ENCODE assay signal across 7 mouse cellular contexts in genomic region chr2:158204114-158204513, GRCm38 (mm10). TPM values are rescaled to one million over a fixed set of nuclear protein-coding genes. Genes with fewer than 3 reads are reported as not detected.
A peak's percentile ranks its signal among the peaks of the same experiment; 100 is the strongest.
DNase-seq lines count a peak whose midpoint lies in the region; ATAC-seq and TF ChIP-seq lines count a peak whose summit lies in the region.

No protein-coding gene starts in this region.

- intact Hi-C loops in left cerebral cortex, postnatal 14 days (cut with DNase I): loop anchor here (2.0 to 5.0 kb wide), 3 partner anchors 97 to 599 kb away; no protein-coding TSS in a partner anchor

- H3K9me3 ChIP-seq in forebrain, embryonic 14.5 days (replicated peaks; ENCODE audit: control insufficient read depth, low read length): no peaks in the 10 kb centered on the region
- no peaks in the 10 kb centered on the region for H3K9me3 ChIP-seq in hindbrain, embryonic 15.5 days
- H3K9me3 ChIP-seq in midbrain, embryonic 13.5 days: no peaks in the 10 kb centered on the region

- H3K4me3 ChIP-seq in forebrain, embryonic 14.5 days (ENCODE audit: low read depth, low read length): no peak overlapping the region
- H3K4me3 ChIP-seq in hindbrain, embryonic 15.5 days: no peak overlapping the region
- H3K4me3 ChIP-seq in midbrain, embryonic 13.5 days (replicated peaks): no peak overlapping the region
- H3K4me3 ChIP-seq in spleen, adult 2 months (ENCODE audit: extremely low read depth, insufficient read depth, insufficient read length): no peak overlapping the region

- peak; percentile 60 for DNase-seq in R1 (ENCODE audit: low read depth, low spot score)
- peak; percentile 79 for DNase-seq in forebrain, embryonic 14.5 days (ENCODE audit: low spot score)
- peak; percentile 62 to 83 for DNase-seq in left cerebral cortex, postnatal 14 days (ENCODE audit: low spot score in 2 of 2)
- peak in 1 of 2 experiments; percentile 76 for DNase-seq in spleen, adult 2 months (ENCODE audit: low read depth in 1 of 2, low spot score in 2 of 2)

- peak; percentile 53; the same call in 1 of the 2 replicates for ATAC-seq in cerebellum, adult (ENCODE audit: insufficient number of reproducible peaks, low FRiP score, low TSS enrichment)
- peak; percentile 69 for ATAC-seq in forebrain, embryonic 14.5 days
- ATAC-seq in hindbrain, embryonic 15.5 days (ENCODE audit: low FRiP score, low read depth): peak; percentile 66; the same call in 1 of the 2 replicates
- ATAC-seq in midbrain, embryonic 13.5 days: peak; percentile 65; the same call in 1 of the 2 replicates

- no peaks in the 10 kb centered on the region for H3K4me1 ChIP-seq in forebrain, embryonic 14.5 days (ENCODE audit: control insufficient read depth, insufficient read depth, low read length)
- H3K4me1 ChIP-seq in hindbrain, embryonic 15.5 days (replicated peaks): peaks cover 11% of the 10 kb centered on the region; the same call in 1 of the 2 replicates
- H3K4me1 ChIP-seq in midbrain, embryonic 13.5 days (replicated peaks): peaks cover 14% of the 10 kb centered on the region
- H3K4me1 ChIP-seq in spleen, adult 2 months (ENCODE audit: control insufficient read depth, insufficient read depth, insufficient read length): no peaks in the 10 kb centered on the region

- TF ChIP-seq POLR2A in spleen, adult 2 months (IDR thresholded peaks at IDR 0.05; ENCODE audit: low read depth, low read length): no peak

- no peak overlapping the region for H3K9ac ChIP-seq in forebrain, embryonic 14.5 days (ENCODE audit: low read length)
- H3K9ac ChIP-seq in hindbrain, embryonic 15.5 days: no peak overlapping the region
- no peak overlapping the region for H3K9ac ChIP-seq in midbrain, embryonic 13.5 days (replicated peaks)

- no peak overlapping the region for H3K4me2 ChIP-seq in forebrain, embryonic 14.5 days (ENCODE audit: low read length)
- H3K4me2 ChIP-seq in hindbrain, embryonic 15.5 days: no peak overlapping the region
- H3K4me2 ChIP-seq in midbrain, embryonic 13.5 days (replicated peaks): no peak overlapping the region

- peak; percentile 98 for TF ChIP-seq CTCF in spleen, adult 2 months (IDR thresholded peaks at IDR 0.05; ENCODE audit: extremely low read depth, insufficient read depth, insufficient read length, insufficient replicate concordance)

- 7% methylated on average over 7 of the region's 7 CpGs for WGBS in forebrain, embryonic 14.5 days
- WGBS in hindbrain, embryonic 15.5 days: 8% methylated on average over 7 of the region's 7 CpGs
- 5% methylated on average over 7 of the region's 7 CpGs for WGBS in midbrain, embryonic 13.5 days
- 14% methylated on average over 7 of the region's 7 CpGs for WGBS in spleen, adult 2 months

- H3K36me3 ChIP-seq in forebrain, embryonic 14.5 days (ENCODE audit: control insufficient read depth, insufficient read depth, low read length): no peaks in the 10 kb centered on the region
- no peaks in the 10 kb centered on the region for H3K36me3 ChIP-seq in hindbrain, embryonic 15.5 days
- no peaks in the 10 kb centered on the region for H3K36me3 ChIP-seq in midbrain, embryonic 13.5 days
- no peaks in the 10 kb centered on the region for H3K36me3 ChIP-seq in spleen, adult 2 months (ENCODE audit: control insufficient read depth, insufficient read depth, low read length)

- no peaks in the 10 kb centered on the region for H3K27me3 ChIP-seq in forebrain, embryonic 14.5 days (replicated peaks; ENCODE audit: control insufficient read depth, insufficient read depth, low read length)
- no peaks in the 10 kb centered on the region for H3K27me3 ChIP-seq in hindbrain, embryonic 15.5 days
- H3K27me3 ChIP-seq in midbrain, embryonic 13.5 days: 0 out of 2 replicates have a peak, but pooled peaks cover 2% of the 10 kb centered on the region
- no peaks in the 10 kb centered on the region; the same call in 1 of the 2 replicates for H3K27me3 ChIP-seq in spleen, adult 2 months (ENCODE audit: control insufficient read depth, insufficient read depth, low read length)

- H3K27ac ChIP-seq in forebrain, embryonic 14.5 days (ENCODE audit: low read depth, low read length): no peak overlapping the region
- no peak overlapping the region for H3K27ac ChIP-seq in hindbrain, embryonic 15.5 days (replicated peaks)
- H3K27ac ChIP-seq in midbrain, embryonic 13.5 days: no peak overlapping the region
- no peak overlapping the region for H3K27ac ChIP-seq in spleen, adult 2 months (ENCODE audit: insufficient read depth, low read length)

RNA-seq across cellular contexts. Expression of gene D630003M21Rik, which starts 24.9 kb away (rescaled TPM):
- 1.5 and 2.2 TPM in 2 replicates for polyA plus RNA-seq in forebrain, embryonic 14.5 days (2014; fragmentation: Nextera tagmentation; extraction: Ambion mirVana)
- polyA plus RNA-seq in hindbrain, embryonic 15.5 days (2015; fragmentation: Nextera tagmentation; extraction: Ambion mirVana): 1.8 and 2.4 TPM in 2 replicates
- total RNA-seq in left cerebral cortex, postnatal 14 days (2021): 1 to 10 TPM; 3.8 to 4.8 TPM
- 1.6 and 2.4 TPM in 2 replicates for polyA plus RNA-seq in midbrain, embryonic 13.5 days (2015; fragmentation: Nextera tagmentation; extraction: Ambion mirVana)
- polyA plus RNA-seq in spleen, adult 2 months (2012; rRNA removed): 0.58 and 0.62 TPM in 2 replicates

RNA-seq across cellular contexts. Expression of gene Bpi, which starts 53.8 kb away (rescaled TPM):
- polyA plus RNA-seq in forebrain, embryonic 14.5 days (2014; fragmentation: Nextera tagmentation; extraction: Ambion mirVana): not detected in 2 replicates
- polyA plus RNA-seq in hindbrain, embryonic 15.5 days (2015; fragmentation: Nextera tagmentation; extraction: Ambion mirVana): not detected in 2 replicates
- total RNA-seq in left cerebral cortex, postnatal 14 days (2021): not detected
- not detected in 2 replicates for polyA plus RNA-seq in midbrain, embryonic 13.5 days (2015; fragmentation: Nextera tagmentation; extraction: Ambion mirVana)
- polyA plus RNA-seq in spleen, adult 2 months (2012; rRNA removed): 0.07 TPM in 1 of 2 replicates, not detected in the other

RNA-seq across cellular contexts. Expression of gene Tgm2, which starts 57.9 kb away (rescaled TPM):
- polyA plus RNA-seq in forebrain, embryonic 14.5 days (2014; fragmentation: Nextera tagmentation; extraction: Ambion mirVana): 5.0 and 7.0 TPM in 2 replicates
- 8.6 and 10.8 TPM in 2 replicates for polyA plus RNA-seq in hindbrain, embryonic 15.5 days (2015; fragmentation: Nextera tagmentation; extraction: Ambion mirVana)
- total RNA-seq in left cerebral cortex, postnatal 14 days (2021): 1 to 10 TPM; 7.1 to 8.3 TPM
- polyA plus RNA-seq in midbrain, embryonic 13.5 days (2015; fragmentation: Nextera tagmentation; extraction: Ambion mirVana): 9.1 and 12.3 TPM in 2 replicates
- polyA plus RNA-seq in spleen, adult 2 months (2012; rRNA removed): 53.3 and 66.9 TPM in 2 replicates
